Mouse (Mus musculus): ENCODE results near the gene Trappc2l. TPM values are rescaled to one million over a fixed set of nuclear protein-coding genes. Genes with fewer than 3 reads are reported as not detected.
"Not testable (repeated sequence)": the region's sequence is repeated elsewhere in the genome, so short reads cannot be mapped to it uniquely, and the experiment has no call there.

The Trappc2l gene
- polyA plus RNA-seq, 1 experiment from 2014 or later = 109 TPM

DNA sequence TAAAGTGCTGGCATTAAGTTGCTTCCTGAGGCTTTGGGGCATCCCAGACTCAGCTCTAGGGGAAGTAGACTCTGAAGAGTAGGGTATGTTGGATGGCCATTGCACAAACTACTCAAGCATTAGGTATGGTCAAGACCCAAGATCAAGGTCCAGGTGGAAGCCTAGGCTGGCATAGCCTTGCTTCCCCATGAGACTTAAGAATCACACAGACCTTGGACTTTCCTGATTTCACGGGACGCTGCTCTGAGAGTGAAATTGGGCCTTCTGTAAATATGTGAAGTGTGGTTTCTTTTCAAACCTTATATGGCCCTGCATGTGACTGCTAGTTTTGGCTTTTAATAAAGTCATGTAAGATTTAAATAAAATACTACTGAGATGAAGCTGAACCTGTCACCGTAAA lies 38.7 kb upstream of the Trappc2l start:
- H3K4me3 ChIP-seq = no peak overlapping the region
- H3K9me3 ChIP-seq = no peaks in the 10 kb centered on the region
- no peak for ATAC-seq (ENCODE audit: low FRiP score, low read depth)
- H3K27ac ChIP-seq (replicated peaks) = no peak overlapping the region
- peaks cover 51% of the 10 kb centered on the region for H3K4me1 ChIP-seq (replicated peaks)
- no peak overlapping the region for H3K4me2 ChIP-seq
- H3K36me3 ChIP-seq = 0 out of 2 replicates have a peak, but pooled peaks cover 6% of the 10 kb centered on the region
- no peaks in the 10 kb centered on the region for H3K27me3 ChIP-seq
- H3K9ac ChIP-seq = no peak overlapping the region
- WGBS = 89% methylated on average over 3 of the region's 3 CpGs

DNA sequence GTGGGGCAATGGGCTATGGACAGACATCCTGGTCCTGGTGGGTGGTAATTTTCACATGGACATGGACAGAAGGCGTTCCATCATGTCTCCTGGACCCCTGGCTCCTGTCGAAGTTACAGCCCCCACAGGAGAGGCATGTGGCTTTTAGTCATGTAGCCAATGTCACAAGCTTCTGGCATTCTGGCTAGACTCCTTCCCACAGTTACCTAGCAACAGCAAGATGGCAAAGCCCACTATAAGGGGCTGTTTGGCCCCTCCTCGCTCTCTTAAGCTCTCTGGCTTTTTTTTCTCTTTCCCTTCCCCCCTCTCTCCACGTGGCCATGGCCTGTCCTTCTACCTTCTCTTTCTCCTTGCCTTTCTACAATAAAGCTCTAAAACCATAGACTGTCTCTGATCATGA lies 38.3 kb upstream of the Trappc2l start:
- H3K4me1 ChIP-seq (replicated peaks) = peaks cover 50% of the 10 kb centered on the region
- H3K4me2 ChIP-seq; H3K9me3 ChIP-seq; H3K4me3 ChIP-seq; ATAC-seq (ENCODE audit: low FRiP score, low read depth); H3K9ac ChIP-seq; H3K27ac ChIP-seq (replicated peaks); H3K27me3 ChIP-seq; H3K36me3 ChIP-seq: not testable (repeated sequence)
- WGBS = 22% methylated on average over 4 of the region's 4 CpGs

DNA sequence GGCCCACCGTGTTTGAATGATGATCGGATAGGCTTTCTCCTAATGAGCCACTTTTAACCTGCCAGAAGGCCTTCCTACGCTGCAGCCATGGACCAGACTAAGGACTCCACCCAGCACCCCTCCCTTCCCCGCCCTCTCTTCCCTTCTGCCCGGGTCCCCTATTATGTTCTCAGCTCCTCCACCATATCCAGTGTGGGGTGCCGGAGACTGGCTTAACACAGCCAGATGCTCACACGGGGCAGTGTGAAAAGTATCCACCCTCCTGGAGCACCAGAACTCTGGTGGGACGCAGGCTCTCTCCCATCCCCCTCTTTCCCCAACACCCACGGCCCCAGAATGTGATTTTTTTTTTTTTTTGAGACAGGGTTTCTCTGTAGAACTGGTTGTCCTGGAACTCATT lies 37.9 kb upstream of the Trappc2l start:
- no peaks in the 10 kb centered on the region for H3K9me3 ChIP-seq
- H3K27ac ChIP-seq (replicated peaks) = no peak overlapping the region
- H3K4me3 ChIP-seq = no peak overlapping the region
- H3K4me1 ChIP-seq (replicated peaks) = peaks cover 46% of the 10 kb centered on the region
- H3K4me2 ChIP-seq = no peak overlapping the region
- 0 out of 2 replicates have a peak, but pooled peaks cover 6% of the 10 kb centered on the region for H3K36me3 ChIP-seq
- WGBS = 51% methylated on average over 9 of the region's 9 CpGs
- ATAC-seq (ENCODE audit: low FRiP score, low read depth) = no peak
- no peak overlapping the region for H3K9ac ChIP-seq
- H3K27me3 ChIP-seq = no peaks in the 10 kb centered on the region

DNA sequence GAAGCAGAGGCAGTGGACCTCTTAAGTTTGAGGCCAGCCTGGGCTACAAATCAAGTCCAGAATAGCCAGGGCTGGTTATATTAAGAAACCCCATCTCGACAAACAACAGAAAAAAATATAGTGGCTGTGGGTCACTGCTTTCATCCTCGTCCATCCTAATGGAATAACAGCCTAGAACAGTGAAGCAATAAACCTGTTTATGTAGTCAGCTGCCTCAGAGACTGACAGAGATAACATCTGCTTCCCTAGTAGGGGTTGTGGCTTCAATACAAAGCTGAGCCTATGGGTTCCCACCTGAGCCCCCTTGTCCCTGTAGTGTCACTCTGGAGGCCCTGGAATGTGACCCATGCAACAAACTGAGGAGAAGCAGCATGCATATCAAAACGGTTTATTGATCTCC lies 37.2 kb upstream of the Trappc2l start:
- Histone ChIP-seq H3K4me3 (no peak overlapping the region), H3K4me1 (replicated peaks) (peaks cover 39% of the 10 kb centered on the region), H3K9me3 (no peaks in the 10 kb centered on the region), H3K27ac (replicated peaks) (no peak overlapping the region), H3K4me2 (peak overlapping the region; percentile 76; the same call in 1 of the 2 replicates), H3K36me3 (0 out of 2 replicates have a peak, but pooled peaks cover 6% of the 10 kb centered on the region), H3K9ac (no peak overlapping the region), H3K27me3 (no peaks in the 10 kb centered on the region)
- ATAC-seq (ENCODE audit: low FRiP score, low read depth) = no peak
- 63% methylated on average over 3 of the region's 3 CpGs for WGBS

DNA sequence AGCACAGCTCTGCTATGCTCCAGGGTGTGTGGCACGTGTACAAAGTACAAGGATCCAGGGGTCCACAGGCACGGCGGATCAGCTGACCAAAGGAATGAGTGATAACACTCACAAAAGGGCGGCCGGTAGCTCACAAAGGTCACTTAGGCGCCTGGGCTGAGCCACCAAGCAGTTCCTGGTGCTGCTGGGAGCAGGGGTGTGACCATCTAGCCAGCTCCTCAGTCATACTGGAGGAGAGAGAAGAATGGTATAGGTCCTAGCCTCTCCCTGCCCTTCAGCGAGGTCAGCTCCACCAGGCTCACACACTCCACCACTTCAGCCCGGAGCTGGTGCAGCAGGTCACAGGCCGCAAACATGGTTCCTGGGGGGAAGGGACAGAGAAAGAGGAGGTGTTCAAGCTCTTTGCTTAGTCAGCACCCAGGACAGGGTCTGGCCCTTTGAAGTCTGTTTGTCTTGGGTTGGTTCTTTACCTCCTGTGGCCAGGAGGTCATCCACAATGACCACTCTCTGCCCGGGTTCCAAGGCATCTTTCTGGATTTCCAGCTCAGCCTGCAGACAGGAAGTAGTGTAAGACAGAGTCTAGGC lies 36.7 kb upstream of the Trappc2l start:
- Histone ChIP-seq H3K4me3 (0 out of 2 replicates have a peak overlapping the region, but pooled peaks have one; percentile 14), H3K36me3 (0 out of 2 replicates have a peak, but pooled peaks cover 6% of the 10 kb centered on the region), H3K4me1 (replicated peaks) (peaks cover 36% of the 10 kb centered on the region), H3K27ac (replicated peaks) (no peak overlapping the region), H3K4me2 (peak overlapping the region; percentile 76), H3K27me3 (no peaks in the 10 kb centered on the region), H3K9me3 (no peaks in the 10 kb centered on the region), H3K9ac (no peak overlapping the region)
- ATAC-seq (ENCODE audit: low FRiP score, low read depth) = no peak
- WGBS = 54% methylated on average over 10 of the region's 10 CpGs

DNA sequence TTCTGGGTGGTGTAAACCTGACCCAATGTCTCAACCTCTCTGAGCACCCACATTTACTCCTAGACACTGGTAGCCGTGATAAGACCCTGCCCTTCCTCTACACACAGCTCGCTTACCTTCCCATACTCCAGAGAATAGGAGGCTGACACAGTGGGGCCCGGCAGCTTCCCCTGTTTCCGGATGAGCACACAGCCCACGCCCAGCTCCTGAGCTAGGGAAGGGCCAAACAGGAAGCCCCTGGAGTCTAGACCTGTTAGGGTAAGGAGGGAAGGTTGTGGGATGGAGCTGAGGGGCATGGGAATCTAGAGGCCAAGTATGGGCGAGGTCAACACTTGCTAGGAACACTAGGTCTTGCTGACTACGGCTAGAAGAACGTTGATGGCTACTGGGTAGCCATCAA lies 36.2 kb upstream of the Trappc2l start:
- peaks cover 36% of the 10 kb centered on the region for H3K4me1 ChIP-seq (replicated peaks)
- H3K4me2 ChIP-seq = peak overlapping the region; percentile 76
- peak overlapping the region; percentile 14; the same call in 1 of the 2 replicates for H3K4me3 ChIP-seq
- ATAC-seq (ENCODE audit: low FRiP score, low read depth) = no peak
- H3K9me3 ChIP-seq = no peaks in the 10 kb centered on the region
- no peak overlapping the region for H3K27ac ChIP-seq (replicated peaks)
- WGBS = 76% methylated on average over 8 of the region's 8 CpGs
- no peaks in the 10 kb centered on the region for H3K27me3 ChIP-seq
- H3K36me3 ChIP-seq = 0 out of 2 replicates have a peak, but pooled peaks cover 6% of the 10 kb centered on the region
- H3K9ac ChIP-seq = no peak overlapping the region

DNA sequence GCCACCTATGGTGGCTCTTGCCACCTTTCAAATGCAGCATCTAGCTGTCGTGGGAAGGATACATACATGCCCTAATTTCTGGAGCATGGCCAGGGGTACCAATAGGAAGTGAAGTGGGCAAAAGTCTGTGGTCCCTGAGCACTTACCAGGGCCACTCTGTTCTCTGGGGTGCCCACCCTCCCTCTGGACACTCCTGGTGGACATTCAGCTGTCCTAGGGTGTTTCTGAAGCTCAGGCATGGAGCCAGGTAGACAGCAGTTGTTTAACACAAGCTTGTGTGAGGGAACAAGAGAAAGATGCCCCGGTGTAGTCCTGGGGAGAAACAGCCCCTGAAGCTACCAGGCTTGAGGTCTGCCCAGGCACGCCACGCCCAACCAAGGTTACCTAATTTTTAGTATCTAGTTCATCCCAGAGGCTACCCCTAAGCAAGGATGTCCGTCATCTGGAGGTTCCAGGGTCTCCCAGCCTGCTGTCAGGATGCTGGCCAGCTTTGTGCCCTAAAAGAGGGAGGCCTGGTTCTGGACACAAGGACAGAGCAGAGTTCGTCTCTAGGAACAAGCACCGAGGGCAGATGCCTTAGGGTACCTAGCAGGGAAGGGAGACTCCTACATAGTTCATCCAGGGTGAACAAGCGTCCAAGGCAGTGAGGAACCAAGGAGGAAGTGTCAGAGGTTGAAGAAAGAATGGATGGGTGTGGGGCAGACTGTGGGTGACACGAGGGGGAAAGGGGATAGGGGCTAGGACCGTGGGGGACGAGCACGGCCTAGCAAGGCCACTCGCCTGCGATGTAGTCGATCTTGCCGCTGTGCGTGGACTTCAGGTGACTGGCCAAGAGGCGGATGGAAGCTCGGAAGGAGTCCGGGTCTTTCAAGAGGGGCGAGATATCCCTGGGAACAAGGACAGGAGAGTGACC lies 35.4 kb upstream of the Trappc2l start:
- Histone ChIP-seq H3K9me3 (no peaks in the 10 kb centered on the region), H3K4me3 (peak overlapping the region; percentile 60), H3K27ac (replicated peaks) (peak overlapping the region; percentile 74), H3K27me3 (no peaks in the 10 kb centered on the region), H3K36me3 (0 out of 2 replicates have a peak, but pooled peaks cover 6% of the 10 kb centered on the region), H3K4me2 (peak overlapping the region; percentile 76), H3K9ac (peak overlapping the region; percentile 70), H3K4me1 (replicated peaks) (peaks cover 36% of the 10 kb centered on the region)
- peak; percentile 46 for ATAC-seq (ENCODE audit: low FRiP score, low read depth)
- WGBS = 19% methylated on average over 21 of the region's 21 CpGs

DNA sequence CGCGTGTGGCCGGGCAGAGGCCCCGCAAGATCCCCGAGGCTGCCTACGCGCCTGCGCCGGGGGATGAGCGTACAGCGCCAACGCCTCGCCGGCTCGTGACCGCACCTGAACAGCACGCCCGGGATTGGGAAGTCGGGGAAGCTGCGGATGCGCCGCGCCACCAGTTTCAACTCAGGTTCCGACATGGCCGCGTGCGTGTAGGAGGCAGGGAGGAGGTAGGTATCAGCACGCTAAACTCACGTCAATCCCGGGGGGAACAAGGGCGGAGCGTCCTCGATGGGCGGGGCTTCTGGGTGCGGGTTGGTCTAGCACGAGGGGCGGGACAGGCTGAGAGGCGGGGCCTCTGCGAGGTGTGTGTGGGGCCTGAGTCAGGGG lies 34.8 kb upstream of the Trappc2l start, which contains the start of gene Aprt:
Gene Aprt (minus strand): TSS at position 262 of the 375 bp plus-strand sequence.
- Histone ChIP-seq H3K9me3 (no peaks in the 10 kb centered on the region), H3K4me1 (replicated peaks) (peaks cover 36% of the 10 kb centered on the region), H3K27me3 (no peaks in the 10 kb centered on the region), H3K4me2 (peak within 1 kb of the TSS; percentile 76), H3K4me3 (peak within 1 kb of the TSS; percentile 60), H3K36me3 (0 out of 2 replicates have a peak, but pooled peaks cover 6% of the 10 kb centered on the region), H3K9ac (peak within 1 kb of the TSS; percentile 70), H3K27ac (replicated peaks) (peak within 1 kb of the TSS; percentile 74)
- WGBS = 0% methylated on average over 39 of the region's 39 CpGs
- ATAC-seq (ENCODE audit: low FRiP score, low read depth) = peak; percentile 95

DNA sequence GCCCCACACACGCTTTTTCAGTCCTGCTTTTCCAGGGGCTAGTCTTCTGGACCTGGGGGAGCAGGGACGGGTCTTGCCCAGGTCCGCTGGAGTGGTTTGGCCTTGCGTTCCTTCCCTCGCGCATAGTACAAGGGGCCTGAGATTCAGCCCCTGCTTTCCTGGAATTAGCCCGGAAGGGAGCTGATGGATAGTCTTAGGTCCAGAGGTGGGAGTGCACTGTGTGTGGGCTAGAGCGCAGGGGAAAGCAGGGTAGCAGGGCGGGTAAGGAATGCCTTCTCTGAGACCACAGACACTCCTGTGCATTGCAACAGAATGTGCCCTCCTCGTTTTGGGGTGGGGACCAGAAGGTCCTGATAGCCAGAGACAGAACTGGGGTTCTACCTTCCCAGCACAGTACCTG lies 34.3 kb upstream of the Trappc2l start:
- 46% methylated on average over 10 of the region's 10 CpGs for WGBS

DNA sequence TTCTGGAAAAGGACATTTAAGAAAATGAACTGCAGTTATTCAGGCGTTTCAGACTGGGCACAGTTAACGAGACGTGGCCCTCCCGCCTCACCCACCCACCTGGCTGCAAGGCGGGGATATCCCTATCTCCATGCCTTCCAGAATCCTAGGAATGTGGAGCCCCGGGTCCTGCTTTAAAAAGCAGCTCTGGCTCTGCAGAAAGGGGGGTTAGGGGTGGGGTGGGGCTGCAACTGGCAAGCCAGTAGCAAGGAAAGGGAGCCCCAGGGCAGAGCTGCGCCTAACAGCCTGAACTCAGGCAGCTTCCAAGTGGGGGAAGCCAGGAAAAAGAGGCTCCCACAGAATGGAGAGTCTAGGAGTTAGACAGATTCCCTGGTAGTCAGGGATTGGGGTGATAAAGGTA lies 32.2 kb upstream of the Trappc2l start:
- no peak for ATAC-seq (ENCODE audit: low FRiP score, low read depth)
- Histone ChIP-seq H3K9me3 (no peaks in the 10 kb centered on the region), H3K27me3 (no peaks in the 10 kb centered on the region), H3K9ac (no peak overlapping the region), H3K4me1 (replicated peaks) (peaks cover 26% of the 10 kb centered on the region), H3K27ac (replicated peaks) (no peak overlapping the region), H3K4me3 (no peak overlapping the region), H3K36me3 (0 out of 2 replicates have a peak, but pooled peaks cover 4% of the 10 kb centered on the region), H3K4me2 (no peak overlapping the region)
- 47% methylated on average over 7 of the region's 7 CpGs for WGBS

More for the DNA sequence above, 34.3 kb upstream of the Trappc2l start:
- Histone ChIP-seq H3K27ac (replicated peaks) (peak overlapping the region; percentile 74), H3K9ac (peak overlapping the region; percentile 70), H3K4me2 (peak overlapping the region; percentile 76), H3K4me1 (replicated peaks) (peaks cover 36% of the 10 kb centered on the region), H3K9me3 (no peaks in the 10 kb centered on the region), H3K27me3 (no peaks in the 10 kb centered on the region), H3K36me3 (0 out of 2 replicates have a peak, but pooled peaks cover 6% of the 10 kb centered on the region), H3K4me3 (peak overlapping the region; percentile 60)
- ATAC-seq (ENCODE audit: low FRiP score, low read depth) = peak; percentile 24; the same call in 1 of the 2 replicates

DNA sequence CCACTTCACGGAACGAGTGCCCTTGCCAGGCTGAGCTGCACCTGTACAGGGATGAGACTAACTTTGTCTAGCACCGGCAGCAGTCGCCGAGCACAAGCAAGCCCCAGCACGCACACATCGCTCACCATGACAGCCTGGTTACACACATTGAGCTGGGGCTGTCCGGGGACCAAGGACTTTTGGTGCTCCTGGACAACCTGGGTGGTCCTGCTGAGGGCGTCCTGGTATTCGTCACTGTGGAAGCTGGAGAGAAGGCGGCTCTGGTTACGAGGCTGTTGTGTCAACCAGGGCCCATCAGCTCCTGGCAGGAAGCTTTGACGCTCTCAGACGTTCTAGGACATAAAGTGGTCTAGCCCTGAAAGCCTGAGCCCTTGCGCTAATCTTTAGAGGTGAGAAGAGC lies 30.5 kb upstream of the Trappc2l start:
- ATAC-seq (ENCODE audit: low FRiP score, low read depth) = no peak
- H3K27ac ChIP-seq (replicated peaks) = no peak overlapping the region
- 75% methylated on average over 13 of the region's 15 CpGs for WGBS
- H3K27me3 ChIP-seq = no peaks in the 10 kb centered on the region
- H3K4me2 ChIP-seq = no peak overlapping the region
- H3K4me3 ChIP-seq = no peak overlapping the region
- no peak overlapping the region for H3K9ac ChIP-seq
- H3K4me1 ChIP-seq (replicated peaks) = peaks cover 9% of the 10 kb centered on the region
- H3K36me3 ChIP-seq = no peaks in the 10 kb centered on the region
- H3K9me3 ChIP-seq = no peaks in the 10 kb centered on the region

DNA sequence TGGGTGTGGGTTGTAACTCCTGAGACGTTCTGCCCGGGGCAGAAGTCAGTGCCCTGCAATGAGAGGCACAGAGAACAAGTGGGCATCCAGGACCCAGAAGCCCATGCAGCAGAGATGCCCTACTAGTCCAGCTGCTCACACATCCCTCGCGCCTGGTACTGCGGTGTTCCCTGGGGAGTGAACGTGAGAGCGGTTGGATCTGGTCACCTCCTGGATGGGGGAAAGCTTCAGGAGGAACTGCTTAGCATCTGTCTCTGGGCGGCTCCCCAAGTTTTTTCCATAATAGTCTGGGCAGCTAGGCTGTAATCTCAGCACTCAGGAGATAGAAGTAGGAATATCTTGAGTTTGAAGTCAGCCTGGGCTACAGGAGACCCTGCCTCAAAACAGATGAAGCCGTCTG lies 26.5 kb upstream of the Trappc2l start:
- Histone ChIP-seq H3K27ac (replicated peaks) (no peak overlapping the region), H3K27me3 (no peaks in the 10 kb centered on the region), H3K4me2 (no peak overlapping the region), H3K4me1 (replicated peaks) (0 out of 2 replicates have a peak, but pooled peaks cover 2% of the 10 kb centered on the region), H3K9me3 (no peaks in the 10 kb centered on the region), H3K4me3 (no peak overlapping the region), H3K9ac (no peak overlapping the region), H3K36me3 (no peaks in the 10 kb centered on the region)
- 82% methylated on average over 9 of the region's 9 CpGs for WGBS
- no peak for ATAC-seq (ENCODE audit: low FRiP score, low read depth)
